Mouse (Mus musculus): Measurements from ENCODE around the gene Tmod1. TPM values are rescaled to one million over a fixed set of nuclear protein-coding genes. Genes with fewer than 3 reads are reported as not detected.

The Tmod1 gene
- total RNA-seq, 2 experiments from 2014 or later = 23.6 to 25.1 TPM

GRCm38 (mm10) chr4:46115308-46115707, 76.6 kb downstream of the Tmod1 start:
- intact Hi-C loops (cut with DNase I) = loop anchor here (5.0 kb wide), 1 partner anchor 73 kb away; no protein-coding TSS in a partner anchor
- no peak for DNase-seq (ENCODE audit: low spot score in 2 of 2)

- DNase-seq (ENCODE audit: low spot score in 2 of 2) = no peak
- intact Hi-C loops (cut with DNase I) = loop anchor here (5.0 kb wide), 1 partner anchor 74 kb away; no protein-coding TSS in a partner anchor
These were observed 77.9 kb downstream of the Tmod1 start for GRCm38 (mm10) chr4:46116544-46117175.

- intact Hi-C loops (cut with DNase I) = loop anchor here (5.0 kb wide), 1 partner anchor 75 kb away; no protein-coding TSS in a partner anchor
- DNase-seq (ENCODE audit: low spot score in 2 of 2) = no peak
These were observed 78.8 kb downstream of the Tmod1 start for GRCm38 (mm10) chr4:46117536-46117935.

- intact Hi-C loops (cut with DNase I) = loop anchor here (5.0 kb wide), 1 partner anchor 77 kb away; no protein-coding TSS in a partner anchor
- DNase-seq (ENCODE audit: low spot score in 2 of 2) = no peak
These were observed 80.9 kb downstream of the Tmod1 start for GRCm38 (mm10) chr4:46119514-46120094.

GRCm38 (mm10) chr4:46120767-46121166, 82.0 kb downstream of the Tmod1 start:
- DNase-seq (ENCODE audit: low spot score in 2 of 2) = no peak
- intact Hi-C loops (cut with DNase I) = no loop called here

GRCm38 (mm10) chr4:46123358-46123757, 84.6 kb downstream of the Tmod1 start:
- intact Hi-C loops (cut with DNase I) = no loop called here
- DNase-seq (ENCODE audit: low spot score in 2 of 2) = no peak

- intact Hi-C loops (cut with DNase I) = loop anchor here (5.0 kb wide), 2 partner anchors 184 to 709 kb away; no protein-coding TSS in a partner anchor
- DNase-seq (ENCODE audit: low spot score in 2 of 2) = peak; percentile 85 to 90
These were observed 87.8 kb downstream of the Tmod1 start for GRCm38 (mm10) chr4:46126541-46126940.

- intact Hi-C loops (cut with DNase I) = loop anchor here (5.0 kb wide), 2 partner anchors 187 to 712 kb away; no protein-coding TSS in a partner anchor
- no peak for DNase-seq (ENCODE audit: low spot score in 2 of 2)
These were observed 90.7 kb downstream of the Tmod1 start for GRCm38 (mm10) chr4:46129311-46130004.

GRCm38 (mm10) chr4:46130221-46130620, 91.5 kb downstream of the Tmod1 start:
- peak; percentile 38 to 45 for DNase-seq (ENCODE audit: low spot score in 2 of 2)

GRCm38 (mm10) chr4:46131791-46132190, 93.1 kb downstream of the Tmod1 start:
- DNase-seq (ENCODE audit: low spot score in 2 of 2) = no peak
- intact Hi-C loops (cut with DNase I) = no loop called here

More at GRCm38 (mm10) chr4:46130221-46130620, 91.5 kb downstream of the Tmod1 start:
- intact Hi-C loops (cut with DNase I) = no loop called here

GRCm38 (mm10) chr4:46137629-46138286, 99.0 kb downstream of the Tmod1 start:
- intact Hi-C loops (cut with DNase I) = no loop called here
- no peak for DNase-seq (ENCODE audit: low spot score in 2 of 2)

- intact Hi-C loops (cut with DNase I) = no loop called here
- peak; percentile 86 to 89 for DNase-seq (ENCODE audit: low spot score in 2 of 2)
These were observed 99.8 kb downstream of the Tmod1 start, which contains the start of the genes Ncbp1 and Tstd2 for GRCm38 (mm10) chr4:46138287-46139222. TSS of gene Ncbp1 (plus strand) at chr4:46138613. TSS of gene Tstd2 (minus strand) at chr4:46138694.

- no peak for DNase-seq (ENCODE audit: low spot score in 2 of 2)
- intact Hi-C loops (cut with DNase I) = no loop called here
These were observed 105.6 kb downstream of the Tmod1 start for GRCm38 (mm10) chr4:46144323-46144722.

- peak; percentile 20 to 62 for DNase-seq (ENCODE audit: low spot score in 2 of 2)
- intact Hi-C loops (cut with DNase I) = no loop called here
These were observed 108.1 kb downstream of the Tmod1 start for GRCm38 (mm10) chr4:46146881-46147280.

- DNase-seq (ENCODE audit: low spot score in 2 of 2) = no peak
- intact Hi-C loops (cut with DNase I) = loop anchor here (2.0 kb wide), 1 partner anchor 15 kb away; no protein-coding TSS in a partner anchor
These were observed 113.3 kb downstream of the Tmod1 start for GRCm38 (mm10) chr4:46151903-46152544.

- intact Hi-C loops (cut with DNase I) = no loop called here
- no peak for DNase-seq (ENCODE audit: low spot score in 2 of 2)
These were observed 125.3 kb downstream of the Tmod1 start for GRCm38 (mm10) chr4:46164027-46164426.

All from left cerebral cortex, postnatal 14 days (tissue).